Mouse (Mus musculus) heart, postnatal 0 days (tissue): ENCODE results near the gene Gm6460. TPM values are rescaled to one million over a fixed set of nuclear protein-coding genes. Genes with fewer than 3 reads are reported as not detected.
"Not testable (repeated sequence)": the region's sequence is repeated elsewhere in the genome, so short reads cannot be mapped to it uniquely, and the experiment has no call there.

Experiments
- ATAC-seq: fragments of 200-750 bp; cut with Nextera tagmentation; 2 replicates; pipeline ENCODE4 v1.8.0; 2017; ENCODE audit warnings: low read depth, moderate number of reproducible peaks, moderate library complexity; ENCODE audit not compliant: insufficient read depth
- DNase-seq: peaks from one replicate; pipeline ENCODE4 v3.0.0-alpha.2; 2016; ENCODE audit warnings: low spot score
- H3K27ac ChIP-seq: fragments of 300-500 bp; sonication (generic); 2 replicates; pipeline ENCODE4 v1.5.1; 2014; ENCODE audit warnings: low read depth, mild to moderate bottlenecking
- H3K27me3 ChIP-seq: fragments of 300-500 bp; sonication (generic); 2 replicates; pipeline ENCODE4 v1.6.1; 2014; ENCODE audit warnings: low read length, mixed read lengths; ENCODE audit not compliant: control insufficient read depth, insufficient read depth
- H3K36me3 ChIP-seq: fragments of 300-500 bp; sonication (generic); replicated peaks from 2 replicates; pipeline ENCODE4 v1.6.1; 2014; ENCODE audit warnings: low read length, mixed read lengths; ENCODE audit not compliant: control insufficient read depth, insufficient read depth
- H3K4me1 ChIP-seq: fragments of 300-500 bp; sonication (generic); 2 replicates; pipeline ENCODE4 v1.6.1; 2014; ENCODE audit warnings: antibody characterized with exemption; ENCODE audit not compliant: control insufficient read depth, insufficient read depth
- H3K4me2 ChIP-seq: fragments of 300-500 bp; sonication (generic); 2 replicates; pipeline ENCODE4 v1.6.1; 2014; ENCODE audit warnings: low read depth, mild to moderate bottlenecking, low read length, moderate library complexity
- H3K4me3 ChIP-seq: fragments of 300-500 bp; sonication (generic); 2 replicates; pipeline ENCODE4 v1.5.1; 2014; ENCODE audit warnings: low read depth, low read length
- H3K9ac ChIP-seq: fragments of 300-500 bp; sonication (generic); replicated peaks from 2 replicates; pipeline ENCODE4 v1.6.1; 2014; ENCODE audit warnings: low read depth, low read length, mixed read lengths
- H3K9me3 ChIP-seq: fragments of 300-500 bp; sonication (generic); replicated peaks from 2 replicates; pipeline ENCODE4 v1.6.1; 2016; ENCODE audit warnings: low read length; ENCODE audit not compliant: control insufficient read depth
- WGBS: fragments of 180-500 bp; shearing (Covaris S2); extraction: QIAGEN DNeasy Blood & Tissue Kit; methylation state at CpG from one replicate; pipeline ENCODE4 v1.1.7; 2014; 5-methylcytosine and 5-hydroxymethylcytosine counted together
- polyA plus RNA-seq: library from polyadenylated mRNA; unstranded; fragments of >200 nt; fragmentation: Nextera tagmentation; extraction: Ambion mirVana; gene quantifications from 2 replicates; pipeline ENCODE4 v1.2.1, GENCODE M21; 2015
- total RNA-seq: library from RNA; depleted of rRNA; stranded (reverse); fragments of >200 nt; gene quantifications from 2 replicates; pipeline ENCODE4 v1.2.3, GENCODE M21; 2014; ENCODE audit warnings: low replicate concordance; rRNA removed

Gm6460 gene
- not detected in 2 replicates for total RNA-seq
- not detected in 2 replicates for polyA plus RNA-seq

GRCm38 (mm10) chr5:11594613-11595012, at the start of gene Gm6460:
Gene Gm6460, plus strand, starts transcription at chr5:11594913.
- H3K27me3 ChIP-seq, H3K4me1 ChIP-seq, H3K9ac ChIP-seq, ATAC-seq, H3K27ac ChIP-seq, H3K36me3 ChIP-seq, DNase-seq, H3K4me3 ChIP-seq, H3K4me2 ChIP-seq, H3K9me3 ChIP-seq: not testable (repeated sequence)
- no CpG with 5 or more reads among the region's 3 CpGs for WGBS

Other genes with a start within 250 kb of the Gm6460 start
- gene Gm8897, start 178.5 kb upstream of the Gm6460 start, total RNA-seq, result not detected in 2 replicates
- not detected in 2 replicates for gene Gm8897, start 178.5 kb upstream of the Gm6460 start, polyA plus RNA-seq
- gene Gm8906, start 92.2 kb upstream of the Gm6460 start, total RNA-seq, result not detected in 2 replicates
- gene Gm8906, start 92.2 kb upstream of the Gm6460 start, polyA plus RNA-seq, result not detected in 2 replicates
- not detected in 2 replicates for gene Gm8922, start 87.0 kb downstream of the Gm6460 start, total RNA-seq
- not detected in 2 replicates for gene Gm8922, start 87.0 kb downstream of the Gm6460 start, polyA plus RNA-seq
- not detected in 2 replicates for gene Gm8926, start 175.6 kb downstream of the Gm6460 start, total RNA-seq
- not detected in 2 replicates for gene Gm8926, start 175.6 kb downstream of the Gm6460 start, polyA plus RNA-seq